Mouse (Mus musculus) stomach, embryonic 15.5 days (tissue): ENCODE results near the gene Ahdc1. TPM values are rescaled to one million over a fixed set of nuclear protein-coding genes. Genes with fewer than 3 reads are reported as not detected.
A peak's percentile ranks its signal among the peaks of the same experiment; 100 is the strongest.

ENCODE experiments used
- ATAC-seq: fragments of 200-750 bp; cut with Nextera tagmentation; 2 replicates; pipeline ENCODE4 v1.8.0; 2017; ENCODE audit warnings: low read depth, moderate number of reproducible peaks, moderate TSS enrichment; ENCODE audit not compliant: insufficient read depth, low FRiP score
- H3K27ac ChIP-seq: fragments of 300-500 bp; sonication (generic); 2 replicates; pipeline ENCODE4 v1.5.1; 2015; ENCODE audit warnings: mild to moderate bottlenecking, inconsistent platforms
- H3K27me3 ChIP-seq: fragments of 300-500 bp; sonication (generic); replicated peaks from 2 replicates; pipeline ENCODE4 v1.6.1; 2015; ENCODE audit warnings: inconsistent platforms
- H3K36me3 ChIP-seq: fragments of 300-500 bp; sonication (generic); 2 replicates; pipeline ENCODE4 v1.6.1; 2015; ENCODE audit warnings: inconsistent platforms
- H3K4me1 ChIP-seq: fragments of 300-500 bp; sonication (generic); 2 replicates; pipeline ENCODE4 v1.6.1; 2015; ENCODE audit warnings: inconsistent platforms
- H3K4me2 ChIP-seq: fragments of 300-500 bp; sonication (generic); 2 replicates; pipeline ENCODE4 v1.6.1; 2015; ENCODE audit warnings: mild to moderate bottlenecking, inconsistent platforms
- H3K4me3 ChIP-seq: fragments of 300-500 bp; sonication (generic); replicated peaks from 2 replicates; pipeline ENCODE4 v1.5.1; 2015; ENCODE audit warnings: inconsistent platforms
- H3K9ac ChIP-seq: fragments of 300-500 bp; sonication (generic); 2 replicates; pipeline ENCODE4 v1.6.1; 2015; ENCODE audit warnings: inconsistent platforms
- H3K9me3 ChIP-seq: fragments of 300-500 bp; sonication (generic); 2 replicates; pipeline ENCODE4 v1.6.1; 2016; ENCODE audit warnings: inconsistent platforms
- WGBS: fragments of 180-500 bp; shearing (Covaris S2); methylation state at CpG from one replicate; pipeline ENCODE4 v1.1.7; 2015; 5-methylcytosine and 5-hydroxymethylcytosine counted together
- polyA plus RNA-seq: library from polyadenylated mRNA; unstranded; fragments of >200 nt; fragmentation: Nextera tagmentation; extraction: Ambion mirVana; gene quantifications from 2 replicates; pipeline ENCODE4 v1.2.1, GENCODE M21; 2015

The Ahdc1 gene
- polyA plus RNA-seq, 1 experiment from 2014 or later: 9.3 TPM

- H3K4me1 ChIP-seq: peaks cover 59% of the 10 kb centered on the region
- peak overlapping the region; percentile 80 for H3K4me3 ChIP-seq
- no peaks in the 10 kb centered on the region for H3K9me3 ChIP-seq
- under 1% methylated on average over 17 of the region's 17 CpGs for WGBS
- H3K9ac ChIP-seq: peak overlapping the region; percentile 90
- peaks cover 7% of the 10 kb centered on the region; the same call in 1 of the 2 replicates for H3K27me3 ChIP-seq
- H3K4me2 ChIP-seq: peak overlapping the region; percentile 88
- no peak for ATAC-seq
- H3K36me3 ChIP-seq: no peaks in the 10 kb centered on the region
- peak overlapping the region; percentile 97 for H3K27ac ChIP-seq
These were observed 1.8 kb downstream of the Ahdc1 start for GRCm38 (mm10) chr4:133012776-133013265.

GRCm38 (mm10) chr4:133013266-133013891 is 2.3 kb downstream of the Ahdc1 start:
- Histone ChIP-seq H3K4me3 (peak overlapping the region; percentile 80), H3K4me1 (peaks cover 60% of the 10 kb centered on the region)

GRCm38 (mm10) chr4:133014088-133014487 is 3.0 kb downstream of the Ahdc1 start:
- peaks cover 61% of the 10 kb centered on the region for H3K4me1 ChIP-seq
- WGBS: 23% methylated on average over 5 of the region's 5 CpGs
- H3K9me3 ChIP-seq: no peaks in the 10 kb centered on the region
- peak overlapping the region; percentile 4; the same call in 1 of the 2 replicates for H3K4me3 ChIP-seq
- H3K27me3 ChIP-seq: peaks cover 7% of the 10 kb centered on the region; the same call in 1 of the 2 replicates
- ATAC-seq: no peak
- peak overlapping the region; percentile 97 for H3K27ac ChIP-seq
- no peaks in the 10 kb centered on the region for H3K36me3 ChIP-seq
- no peak overlapping the region for H3K9ac ChIP-seq
- peak overlapping the region; percentile 88 for H3K4me2 ChIP-seq

More at GRCm38 (mm10) chr4:133013266-133013891, 2.3 kb downstream of the Ahdc1 start:
- Histone ChIP-seq H3K27me3 (peaks cover 7% of the 10 kb centered on the region; the same call in 1 of the 2 replicates), H3K9ac (peak overlapping the region; percentile 90), H3K4me2 (peak overlapping the region; percentile 88), H3K36me3 (no peaks in the 10 kb centered on the region), H3K9me3 (no peaks in the 10 kb centered on the region), H3K27ac (peak overlapping the region; percentile 97)
- 8% methylated on average over 14 of the region's 18 CpGs for WGBS
- ATAC-seq: 0 out of 2 replicates have a peak, but pooled peaks have one; percentile 4

GRCm38 (mm10) chr4:133014896-133015709 is 4.0 kb downstream of the Ahdc1 start:
- 44% methylated on average over 10 of the region's 10 CpGs for WGBS
- no peaks in the 10 kb centered on the region for H3K27me3 ChIP-seq
- peaks cover 66% of the 10 kb centered on the region for H3K4me1 ChIP-seq
- peak overlapping the region; percentile 88; the same call in 1 of the 2 replicates for H3K4me2 ChIP-seq
- no peaks in the 10 kb centered on the region for H3K36me3 ChIP-seq
- ATAC-seq: no peak
- H3K9me3 ChIP-seq: no peaks in the 10 kb centered on the region
- H3K9ac ChIP-seq: no peak overlapping the region
- no peak overlapping the region for H3K4me3 ChIP-seq
- peak overlapping the region; percentile 97; the same call in 1 of the 2 replicates for H3K27ac ChIP-seq

GRCm38 (mm10) chr4:133015710-133016651 is 4.9 kb downstream of the Ahdc1 start:
- H3K9me3 ChIP-seq: no peaks in the 10 kb centered on the region
- peak overlapping the region; percentile 51 for H3K27ac ChIP-seq
- no peak overlapping the region for H3K4me3 ChIP-seq
- H3K36me3 ChIP-seq: no peaks in the 10 kb centered on the region
- H3K9ac ChIP-seq: no peak overlapping the region
- peaks cover 72% of the 10 kb centered on the region for H3K4me1 ChIP-seq
- H3K27me3 ChIP-seq: no peaks in the 10 kb centered on the region
- H3K4me2 ChIP-seq: peak overlapping the region; percentile 24
- no peak for ATAC-seq
- WGBS: 35% methylated on average over 9 of the region's 9 CpGs

- Histone ChIP-seq H3K4me1 (peaks cover 80% of the 10 kb centered on the region), H3K4me3 (no peak overlapping the region), H3K9ac (no peak overlapping the region), H3K36me3 (no peaks in the 10 kb centered on the region), H3K4me2 (peak overlapping the region; percentile 24; the same call in 1 of the 2 replicates), H3K27ac (peak overlapping the region; percentile 41), H3K9me3 (no peaks in the 10 kb centered on the region), H3K27me3 (no peaks in the 10 kb centered on the region)
- ATAC-seq: no peak
- 45% methylated on average over 4 of the region's 4 CpGs for WGBS
These were observed 5.8 kb downstream of the Ahdc1 start for GRCm38 (mm10) chr4:133016677-133017415.

GRCm38 (mm10) chr4:133017597-133018262 is 6.7 kb downstream of the Ahdc1 start:
- Histone ChIP-seq H3K36me3 (no peaks in the 10 kb centered on the region), H3K27ac (peak overlapping the region; percentile 41; the same call in 1 of the 2 replicates), H3K9me3 (no peaks in the 10 kb centered on the region), H3K4me2 (0 out of 2 replicates have a peak overlapping the region, but pooled peaks have one; percentile 24), H3K4me3 (no peak overlapping the region), H3K27me3 (no peaks in the 10 kb centered on the region), H3K9ac (no peak overlapping the region), H3K4me1 (peaks cover 88% of the 10 kb centered on the region)
- 64% methylated on average over 6 of the region's 6 CpGs for WGBS
- ATAC-seq: no peak

GRCm38 (mm10) chr4:133018263-133018798 is 7.3 kb downstream of the Ahdc1 start:
- H3K4me2 ChIP-seq: no peak overlapping the region
- no peak overlapping the region for H3K4me3 ChIP-seq
- no peak for ATAC-seq
- no peaks in the 10 kb centered on the region for H3K36me3 ChIP-seq
- H3K27ac ChIP-seq: no peak overlapping the region
- WGBS: 66% methylated on average over 3 of the region's 3 CpGs
- H3K4me1 ChIP-seq: peaks cover 88% of the 10 kb centered on the region
- no peak overlapping the region for H3K9ac ChIP-seq
- H3K9me3 ChIP-seq: no peaks in the 10 kb centered on the region
- no peaks in the 10 kb centered on the region for H3K27me3 ChIP-seq

- Histone ChIP-seq H3K4me3 (no peak overlapping the region), H3K9me3 (no peaks in the 10 kb centered on the region), H3K27ac (peak overlapping the region; percentile 63), H3K9ac (no peak overlapping the region), H3K36me3 (no peaks in the 10 kb centered on the region), H3K4me2 (peak overlapping the region; percentile 19; the same call in 1 of the 2 replicates), H3K4me1 (peaks cover 89% of the 10 kb centered on the region), H3K27me3 (no peaks in the 10 kb centered on the region)
- 40% methylated on average over 5 of the region's 6 CpGs for WGBS
- ATAC-seq: no peak
These were observed 9.7 kb downstream of the Ahdc1 start for GRCm38 (mm10) chr4:133020721-133021120.

GRCm38 (mm10) chr4:133021181-133021671 is 10.2 kb downstream of the Ahdc1 start:
- Histone ChIP-seq H3K27ac (peak overlapping the region; percentile 63), H3K4me3 (no peak overlapping the region)

More at GRCm38 (mm10) chr4:133021181-133021671, 10.2 kb downstream of the Ahdc1 start:
- no peak for ATAC-seq
- Histone ChIP-seq H3K4me1 (peaks cover 89% of the 10 kb centered on the region), H3K9ac (no peak overlapping the region), H3K9me3 (no peaks in the 10 kb centered on the region), H3K4me2 (peak overlapping the region; percentile 19), H3K27me3 (no peaks in the 10 kb centered on the region), H3K36me3 (no peaks in the 10 kb centered on the region)
- 35% methylated on average over 9 of the region's 9 CpGs for WGBS
